Mouse (Mus musculus): ENCODE results near the gene Abhd13. TPM values are rescaled to one million over a fixed set of nuclear protein-coding genes. Genes with fewer than 3 reads are reported as not detected.

Gene Abhd13
- 10.9 and 12.8 TPM in 2 replicates for polyA plus RNA-seq (2014; fragmentation: Nextera tagmentation; extraction: Ambion mirVana)

DNA sequence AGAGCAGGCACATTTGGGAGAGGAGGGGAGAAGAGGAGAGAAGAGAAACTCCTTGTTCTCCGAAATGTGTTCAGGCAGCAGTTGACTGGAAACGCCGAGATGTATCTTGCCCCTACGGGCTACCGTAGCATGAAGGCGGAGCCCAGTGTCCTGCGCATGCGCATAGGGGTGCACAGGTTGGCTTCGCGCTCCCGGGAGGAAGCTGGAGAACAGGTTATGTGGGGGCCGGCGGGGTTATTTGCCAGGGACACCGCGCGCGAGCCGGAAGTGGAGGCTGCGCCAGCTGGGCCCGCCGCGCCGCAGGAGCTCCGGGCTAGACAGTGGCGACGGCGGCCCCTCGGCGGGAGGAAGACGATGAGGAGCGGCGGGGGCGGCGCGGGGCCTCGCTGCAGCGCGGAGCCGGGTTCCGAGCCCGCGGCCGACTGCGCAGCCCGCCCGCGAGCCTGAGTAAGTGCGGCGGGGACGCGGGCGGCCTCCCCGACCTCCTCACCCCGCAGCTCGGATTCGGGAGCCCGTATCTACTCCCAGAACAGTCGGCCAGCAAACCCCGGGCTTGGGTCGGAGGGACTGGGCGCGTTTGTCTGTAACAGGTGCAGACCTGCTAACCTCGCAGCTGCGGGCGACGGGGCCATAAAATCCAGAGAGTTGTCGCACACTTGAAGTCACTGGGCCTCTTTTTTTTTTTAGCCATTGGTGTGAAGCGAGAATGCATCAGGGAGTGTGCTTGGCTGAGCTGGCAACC is at the start of gene Abhd13, which contains the start of gene Lig4:
Gene Abhd13, plus strand, starts transcription at position 135 of the 742 bp plus-strand sequence.
Gene Lig4, minus strand, starts transcription at position 114 of the 742 bp plus-strand sequence.
- no peaks in the 10 kb centered on the region for H3K9me3 ChIP-seq (ENCODE audit: control insufficient read depth, low read length)
- peak within 1 kb of the TSS; percentile 87 for H3K4me3 ChIP-seq (ENCODE audit: low read depth, low read length)
- DNase-seq (ENCODE audit: low spot score): peak; percentile 97
- H3K36me3 ChIP-seq (ENCODE audit: control insufficient read depth, insufficient read depth, low read length): no peaks in the 10 kb centered on the region
- WGBS: under 1% methylated on average over 59 of the region's 68 CpGs
- H3K27me3 ChIP-seq (replicated peaks; ENCODE audit: control insufficient read depth, insufficient read depth, low read length): no peaks in the 10 kb centered on the region
- peak within 1 kb of the TSS; percentile 88 for H3K9ac ChIP-seq (ENCODE audit: low read depth, low read length)
- H3K4me2 ChIP-seq: peak within 1 kb of the TSS; percentile 92
- peaks cover 16% of the 10 kb centered on the region for H3K4me1 ChIP-seq (replicated peaks; ENCODE audit: control insufficient read depth, insufficient read depth, low read length)
- peak; percentile 73 for ATAC-seq (replicated peaks; ENCODE audit: low FRiP score)
- peak within 1 kb of the TSS; percentile 71 for H3K27ac ChIP-seq (ENCODE audit: low read depth, low read length)

DNA sequence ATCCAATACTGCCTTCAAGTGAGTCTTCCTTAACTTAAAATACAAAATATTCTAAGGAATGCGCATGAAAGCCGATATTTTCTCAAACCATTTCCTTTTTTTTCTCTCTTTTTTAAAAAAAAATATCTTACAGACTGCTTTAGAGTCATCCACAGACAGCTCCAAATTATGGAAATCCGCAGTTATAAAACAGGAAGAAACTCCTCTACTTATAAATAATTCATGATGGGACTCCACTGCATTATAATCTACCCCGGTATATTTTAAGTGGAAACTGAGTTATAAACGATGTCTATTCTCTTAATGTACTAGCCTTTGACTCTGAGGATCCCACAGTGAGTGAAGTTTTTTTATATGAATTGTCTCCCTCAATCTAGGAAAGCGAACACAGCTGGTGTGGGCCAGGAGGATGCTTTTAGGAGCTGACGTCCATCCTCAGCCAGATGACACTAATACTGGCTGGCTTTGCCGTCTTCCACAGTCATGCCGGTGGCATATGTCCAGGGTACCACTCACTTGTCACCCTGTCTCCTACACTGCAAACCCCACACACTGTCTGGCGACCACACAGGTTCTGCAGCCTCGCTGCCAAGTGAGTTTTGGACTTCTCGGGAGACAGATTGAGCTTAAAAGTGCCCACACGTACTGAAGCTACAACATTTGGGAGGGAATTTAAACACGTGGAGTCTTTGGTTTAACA is 47.6 kb upstream of the Abhd13 start:
- 77% methylated on average over 14 of the region's 14 CpGs for WGBS
- no peaks in the 10 kb centered on the region for H3K9me3 ChIP-seq (ENCODE audit: control insufficient read depth, low read length)
- H3K36me3 ChIP-seq (ENCODE audit: control insufficient read depth, insufficient read depth, low read length): no peaks in the 10 kb centered on the region
- no peak for DNase-seq (ENCODE audit: low spot score)
- no peak overlapping the region for H3K9ac ChIP-seq (ENCODE audit: low read depth, low read length)
- no peak overlapping the region for H3K27ac ChIP-seq (ENCODE audit: low read depth, low read length)
- no peak for ATAC-seq (replicated peaks; ENCODE audit: low FRiP score)
- H3K4me1 ChIP-seq (replicated peaks; ENCODE audit: control insufficient read depth, insufficient read depth, low read length): no peaks in the 10 kb centered on the region
- no peak overlapping the region for H3K4me2 ChIP-seq
- H3K4me3 ChIP-seq (ENCODE audit: low read depth, low read length): no peak overlapping the region
- no peaks in the 10 kb centered on the region for H3K27me3 ChIP-seq (replicated peaks; ENCODE audit: control insufficient read depth, insufficient read depth, low read length)

DNA sequence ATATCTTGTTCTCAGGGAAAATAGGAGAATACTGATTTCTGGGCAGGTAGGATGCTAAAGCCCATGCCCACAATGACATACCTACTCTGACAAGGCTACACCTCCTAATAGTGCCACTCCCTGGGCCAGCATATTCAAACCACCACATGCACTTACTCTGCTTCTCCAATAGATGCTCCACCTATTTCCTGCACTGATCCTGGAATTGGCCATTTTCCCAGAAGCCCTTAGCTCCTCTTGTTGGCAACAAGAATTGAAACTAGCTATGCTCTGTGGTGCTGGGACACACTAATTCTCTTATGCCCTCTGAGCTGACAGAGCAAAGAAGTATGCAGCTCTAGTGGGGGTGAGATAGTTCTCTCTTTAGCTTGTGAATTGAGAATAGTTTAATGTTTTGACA is 44.8 kb upstream of the Abhd13 start:
- no peaks in the 10 kb centered on the region for H3K36me3 ChIP-seq (ENCODE audit: control insufficient read depth, insufficient read depth, low read length)
- H3K27me3 ChIP-seq (replicated peaks; ENCODE audit: control insufficient read depth, insufficient read depth, low read length): no peaks in the 10 kb centered on the region
- ATAC-seq (replicated peaks; ENCODE audit: low FRiP score): no peak
- H3K27ac ChIP-seq (ENCODE audit: low read depth, low read length): no peak overlapping the region
- no peak overlapping the region for H3K4me3 ChIP-seq (ENCODE audit: low read depth, low read length)
- no peak overlapping the region for H3K9ac ChIP-seq (ENCODE audit: low read depth, low read length)
- H3K4me1 ChIP-seq (replicated peaks; ENCODE audit: control insufficient read depth, insufficient read depth, low read length): no peaks in the 10 kb centered on the region
- no peak overlapping the region for H3K4me2 ChIP-seq
- DNase-seq (ENCODE audit: low spot score): no peak
- H3K9me3 ChIP-seq (ENCODE audit: control insufficient read depth, low read length): no peaks in the 10 kb centered on the region

DNA sequence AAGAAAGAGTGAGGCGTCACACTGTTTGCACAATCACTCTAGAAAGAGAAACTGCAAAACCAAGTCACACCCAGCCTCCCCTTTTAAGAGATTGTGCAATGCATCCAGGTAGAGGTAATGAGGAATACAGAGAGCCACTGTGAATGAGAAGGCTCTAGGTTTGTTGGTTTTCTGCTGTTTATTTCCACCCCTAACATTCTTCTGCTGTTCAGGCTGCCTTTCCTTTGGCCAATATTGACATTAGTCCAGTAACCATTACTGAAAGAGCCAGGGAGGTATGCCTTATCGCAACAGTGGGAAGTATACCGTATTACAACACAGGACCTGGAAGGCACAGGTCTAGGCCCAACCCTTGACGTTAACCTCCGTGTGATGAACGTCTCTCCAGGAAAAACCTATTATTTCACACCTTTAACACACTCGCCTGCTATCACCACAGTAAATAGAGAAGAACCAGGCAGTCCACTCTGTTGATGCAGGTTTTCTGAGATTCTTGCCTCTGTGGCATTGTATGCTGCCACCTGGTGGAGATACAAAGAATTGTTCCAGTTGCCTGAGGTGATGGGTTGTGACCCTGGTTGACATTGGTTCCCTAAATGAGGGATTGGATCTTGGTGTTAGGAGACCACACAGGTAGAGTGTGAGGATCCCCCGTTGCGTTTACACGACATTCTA is 42.5 kb upstream of the Abhd13 start:
- Histone ChIP-seq H3K4me3 (ENCODE audit: low read depth, low read length) (no peak overlapping the region), H3K27me3 (replicated peaks; ENCODE audit: control insufficient read depth, insufficient read depth, low read length) (no peaks in the 10 kb centered on the region), H3K9me3 (ENCODE audit: control insufficient read depth, low read length) (no peaks in the 10 kb centered on the region), H3K4me1 (replicated peaks; ENCODE audit: control insufficient read depth, insufficient read depth, low read length) (no peaks in the 10 kb centered on the region), H3K27ac (ENCODE audit: low read depth, low read length) (no peak overlapping the region), H3K4me2 (no peak overlapping the region), H3K36me3 (ENCODE audit: control insufficient read depth, insufficient read depth, low read length) (no peaks in the 10 kb centered on the region), H3K9ac (ENCODE audit: low read depth, low read length) (no peak overlapping the region)
- 28% methylated on average over 10 of the region's 10 CpGs for WGBS
- ATAC-seq (replicated peaks; ENCODE audit: low FRiP score) (peak; percentile 66), DNase-seq (ENCODE audit: low spot score) (peak; percentile 33)

DNA sequence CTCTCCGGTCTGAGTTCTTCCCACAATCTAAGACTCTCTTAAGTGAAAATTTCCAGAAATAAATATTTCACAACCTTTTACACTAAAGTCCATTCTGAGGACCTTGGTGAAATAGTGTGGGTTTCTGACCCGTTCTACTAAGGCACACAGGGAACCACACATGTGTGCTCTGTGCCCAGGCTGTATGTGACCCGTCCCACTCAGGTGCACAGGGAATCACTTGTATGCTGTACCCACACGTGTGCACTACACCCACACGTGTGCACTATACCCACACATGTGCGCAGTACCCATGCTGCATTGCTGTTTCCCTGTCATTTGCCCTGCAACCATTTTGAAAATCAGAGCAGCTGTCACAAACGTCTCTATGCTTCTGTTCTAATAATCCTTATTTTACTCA is 41.9 kb upstream of the Abhd13 start:
- 65% methylated on average over 7 of the region's 7 CpGs for WGBS
- Histone ChIP-seq H3K9me3 (ENCODE audit: control insufficient read depth, low read length) (no peaks in the 10 kb centered on the region), H3K9ac (ENCODE audit: low read depth, low read length) (no peak overlapping the region), H3K4me1 (replicated peaks; ENCODE audit: control insufficient read depth, insufficient read depth, low read length) (no peaks in the 10 kb centered on the region), H3K27ac (ENCODE audit: low read depth, low read length) (no peak overlapping the region), H3K4me2 (no peak overlapping the region), H3K27me3 (replicated peaks; ENCODE audit: control insufficient read depth, insufficient read depth, low read length) (no peaks in the 10 kb centered on the region), H3K4me3 (ENCODE audit: low read depth, low read length) (no peak overlapping the region), H3K36me3 (ENCODE audit: control insufficient read depth, insufficient read depth, low read length) (no peaks in the 10 kb centered on the region)
- DNase-seq (ENCODE audit: low spot score) (no peak), ATAC-seq (replicated peaks; ENCODE audit: low FRiP score) (no peak)

DNA sequence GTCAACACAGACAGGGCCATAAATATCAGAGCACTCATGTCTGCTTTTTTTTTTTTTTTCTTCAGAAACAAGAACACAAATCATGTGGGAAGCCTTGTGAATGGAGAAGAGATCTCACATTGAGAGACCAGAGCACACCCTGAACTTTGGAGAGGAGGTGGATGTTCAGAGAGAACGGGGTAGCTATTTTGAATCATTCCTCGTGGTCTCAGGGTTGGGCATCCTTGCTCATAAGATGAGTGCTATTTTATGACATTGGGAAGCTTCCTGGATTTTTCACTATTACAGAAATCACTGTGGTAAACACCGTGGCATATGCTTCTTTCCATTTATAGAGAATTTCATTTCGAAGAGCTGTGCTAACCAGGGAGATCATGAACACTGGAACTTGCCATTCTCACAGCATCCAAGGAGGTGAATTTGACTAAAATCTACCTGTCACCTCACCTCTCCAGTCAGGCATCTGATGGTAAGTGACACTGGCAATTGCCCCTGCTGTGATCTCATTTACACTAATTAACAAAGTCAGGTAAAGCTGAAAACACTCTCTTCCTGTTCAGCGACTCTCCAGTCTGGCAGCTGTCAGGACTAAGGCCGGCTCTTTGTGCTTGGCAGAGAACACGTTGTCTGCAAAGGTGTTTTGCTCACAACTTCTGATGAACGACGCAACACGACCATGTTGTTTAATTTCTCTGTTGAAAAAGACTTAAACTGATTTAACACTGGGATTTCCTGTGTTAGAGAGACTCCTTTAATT is 28.2 kb upstream of the Abhd13 start:
- no peak for ATAC-seq (replicated peaks; ENCODE audit: low FRiP score)
- no peak overlapping the region for H3K9ac ChIP-seq (ENCODE audit: low read depth, low read length)
- H3K36me3 ChIP-seq (ENCODE audit: control insufficient read depth, insufficient read depth, low read length): no peaks in the 10 kb centered on the region
- H3K4me1 ChIP-seq (replicated peaks; ENCODE audit: control insufficient read depth, insufficient read depth, low read length): no peaks in the 10 kb centered on the region
- H3K27ac ChIP-seq (ENCODE audit: low read depth, low read length): no peak overlapping the region
- WGBS: 53% methylated on average over 10 of the region's 10 CpGs
- no peak overlapping the region for H3K4me3 ChIP-seq (ENCODE audit: low read depth, low read length)
- no peaks in the 10 kb centered on the region for H3K9me3 ChIP-seq (ENCODE audit: control insufficient read depth, low read length)
- H3K4me2 ChIP-seq: no peak overlapping the region
- H3K27me3 ChIP-seq (replicated peaks; ENCODE audit: control insufficient read depth, insufficient read depth, low read length): no peaks in the 10 kb centered on the region
- DNase-seq (ENCODE audit: low spot score): no peak

DNA sequence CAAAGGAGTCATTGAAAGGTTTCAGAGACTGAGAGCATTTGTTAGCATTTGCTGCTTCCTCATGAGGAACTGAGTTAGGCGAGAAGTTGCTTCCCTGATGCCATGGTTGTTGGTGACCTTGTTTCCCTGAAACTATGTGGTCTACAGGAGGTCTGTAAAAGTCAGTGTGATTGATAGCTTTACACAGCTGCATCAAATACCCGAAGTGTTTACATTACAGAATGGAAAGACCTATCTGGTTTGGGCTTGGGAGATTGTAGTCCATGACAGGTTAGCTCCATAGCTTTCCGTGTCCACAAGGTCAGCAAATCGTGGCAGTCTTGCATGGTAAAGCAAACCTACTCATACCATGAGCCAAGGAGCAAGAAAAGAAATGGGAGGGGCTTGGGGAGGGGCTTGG is 19.2 kb upstream of the Abhd13 start:
- ATAC-seq (replicated peaks; ENCODE audit: low FRiP score) (no peak), DNase-seq (ENCODE audit: low spot score) (no peak)
- H3K9me3 ChIP-seq (ENCODE audit: control insufficient read depth, low read length): no peaks in the 10 kb centered on the region
- no peak overlapping the region for H3K27ac ChIP-seq (ENCODE audit: low read depth, low read length)
- H3K27me3 ChIP-seq (replicated peaks; ENCODE audit: control insufficient read depth, insufficient read depth, low read length): no peaks in the 10 kb centered on the region
- H3K4me3 ChIP-seq (ENCODE audit: low read depth, low read length): no peak overlapping the region
- WGBS: 58% methylated on average over 4 of the region's 4 CpGs
- H3K36me3 ChIP-seq (ENCODE audit: control insufficient read depth, insufficient read depth, low read length): no peaks in the 10 kb centered on the region
- no peak overlapping the region for H3K9ac ChIP-seq (ENCODE audit: low read depth, low read length)
- H3K4me2 ChIP-seq: no peak overlapping the region
- H3K4me1 ChIP-seq (replicated peaks; ENCODE audit: control insufficient read depth, insufficient read depth, low read length): no peaks in the 10 kb centered on the region

GRCm38 (mm10) chr8:9959919-9960318 is 17.6 kb upstream of the Abhd13 start:
- 88% methylated on average over 2 of the region's 2 CpGs for WGBS
- H3K9ac ChIP-seq (ENCODE audit: low read depth, low read length): no peak overlapping the region

More at GRCm38 (mm10) chr8:9959919-9960318, 17.6 kb upstream of the Abhd13 start:
- Histone ChIP-seq H3K27me3 (replicated peaks; ENCODE audit: control insufficient read depth, insufficient read depth, low read length) (no peaks in the 10 kb centered on the region), H3K4me3 (ENCODE audit: low read depth, low read length) (no peak overlapping the region), H3K4me2 (no peak overlapping the region), H3K36me3 (ENCODE audit: control insufficient read depth, insufficient read depth, low read length) (no peaks in the 10 kb centered on the region), H3K9me3 (ENCODE audit: control insufficient read depth, low read length) (no peaks in the 10 kb centered on the region), H3K4me1 (replicated peaks; ENCODE audit: control insufficient read depth, insufficient read depth, low read length) (no peaks in the 10 kb centered on the region), H3K27ac (ENCODE audit: low read depth, low read length) (no peak overlapping the region)
- ATAC-seq (replicated peaks; ENCODE audit: low FRiP score): no peak
- no peak for DNase-seq (ENCODE audit: low spot score)

Data from liver, embryonic 11.5 days (tissue).